Mouse (Mus musculus) urinary bladder, adult 2 months (tissue): ENCODE data around the gene Gm47189. TPM values are rescaled to one million over a fixed set of nuclear protein-coding genes. Genes with fewer than 3 reads are reported as not detected.
"Not testable (repeated sequence)": the region's sequence is repeated elsewhere in the genome, so short reads cannot be mapped to it uniquely, and the experiment has no call there.

Experiments
- DNase-seq: peaks from one replicate; pipeline ENCODE4 v3.0.0; 2022; ENCODE audit warnings: low spot score
- polyA plus RNA-seq: library from polyadenylated mRNA; depleted of rRNA; stranded (reverse); fragments of >200 nt; gene quantifications from 2 replicates; pipeline ENCODE4 v1.2.3, GENCODE M21; 2012; rRNA removed

Gm47189 gene
- not detected in 2 replicates for polyA plus RNA-seq

- not testable (repeated sequence) for DNase-seq
These were observed at the start of gene Gm47189 for GRCm38 (mm10) chr14:41772341-41772740. Gm47189 (minus strand) TSS chr14:41772441.

DNA sequence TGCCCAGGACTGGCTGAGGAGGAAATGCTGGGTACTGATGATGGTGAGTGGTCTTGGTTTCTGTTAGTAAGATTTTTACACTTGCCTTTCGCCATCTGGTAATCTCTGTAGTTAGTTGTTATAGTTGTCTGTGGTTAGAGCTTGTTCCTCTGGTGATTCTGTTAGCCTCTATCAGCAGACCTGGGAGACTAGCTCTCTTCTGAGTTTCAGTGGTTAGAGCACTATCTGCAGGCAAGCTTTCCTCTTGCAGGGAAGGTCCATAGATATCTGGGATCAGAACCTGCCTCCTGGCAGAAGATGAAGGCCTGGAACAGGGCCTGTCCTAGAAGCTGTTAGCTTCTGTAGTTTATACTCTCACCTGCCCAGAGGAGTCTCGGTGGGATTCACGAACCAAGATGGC is 16.3 kb downstream of the Gm47189 start:
- peak; percentile 14 for DNase-seq

DNA sequence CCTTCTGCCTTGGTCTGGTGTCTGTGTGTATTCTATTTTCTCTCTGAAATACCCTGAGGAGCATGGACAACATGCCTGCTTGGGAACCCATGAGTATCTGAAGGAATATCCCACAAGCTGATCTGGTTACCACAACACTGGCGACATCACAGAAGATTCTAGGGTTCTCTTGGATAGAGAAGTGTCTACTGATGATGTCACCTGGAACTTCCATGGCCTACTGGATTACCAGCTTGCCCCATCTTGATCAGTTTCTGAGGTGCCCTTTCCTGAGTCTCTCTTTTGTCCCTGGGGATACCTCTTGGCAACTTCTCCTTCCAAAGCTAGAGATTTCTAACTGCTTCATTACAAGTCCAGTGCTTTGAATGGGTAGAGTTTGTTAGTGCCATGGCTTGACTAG is 21.7 kb downstream of the Gm47189 start, which contains the start of gene Gm7929:
TSS of gene Gm7929 (minus strand) at position 101 of the 400 bp plus-strand sequence.
- not testable (repeated sequence) for DNase-seq

DNA sequence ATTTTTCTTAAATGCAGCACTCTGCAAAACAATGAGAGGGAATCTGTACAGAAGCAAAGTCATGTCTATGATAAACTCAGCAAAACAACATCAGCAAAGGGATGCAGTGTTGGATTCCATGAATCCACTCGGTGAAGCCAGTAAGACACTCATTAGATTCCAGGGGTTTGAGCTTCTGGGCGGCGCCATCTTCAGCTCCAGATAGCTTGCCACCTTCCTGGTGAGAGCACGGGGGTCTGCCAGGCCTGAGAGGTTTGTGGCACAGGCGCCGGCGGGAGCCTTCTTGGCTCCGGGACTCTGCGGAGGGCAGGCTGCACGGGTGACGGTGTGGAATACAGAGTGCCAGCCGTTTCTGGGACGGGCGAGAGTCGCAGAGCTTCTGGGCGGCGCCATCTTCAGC is 48.8 kb downstream of the Gm47189 start:
- DNase-seq: not testable (repeated sequence)

DNA sequence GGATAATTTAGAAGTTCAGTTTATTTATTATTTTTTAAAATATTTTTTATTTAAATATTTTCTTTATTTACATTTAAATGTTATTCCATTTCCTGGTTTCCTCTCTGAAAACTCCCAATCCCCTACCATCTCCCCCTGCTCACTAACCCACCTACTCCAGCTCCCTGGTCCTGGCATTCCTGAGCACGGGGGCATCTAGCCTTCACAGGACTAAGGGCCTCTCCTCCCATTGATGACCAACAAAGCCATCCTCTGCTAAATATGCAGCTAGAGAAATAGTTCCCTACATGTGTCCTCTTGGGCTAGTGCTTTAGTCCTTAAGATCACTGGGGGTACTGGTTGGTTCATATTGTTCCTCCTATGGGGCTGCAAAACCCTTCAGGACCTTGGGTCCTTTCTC is 55.1 kb downstream of the Gm47189 start:
- not testable (repeated sequence) for DNase-seq

Other genes with a start within 250 kb of the Gm47189 start
- gene Gm7970, start 216.9 kb downstream of the Gm47189 start, polyA plus RNA-seq: not detected in 2 replicates
- gene 1700049E17Rik2, start 199.2 kb downstream of the Gm47189 start, polyA plus RNA-seq: not detected in 2 replicates
- not detected in 2 replicates for gene Gm3072, start 147.8 kb downstream of the Gm47189 start, polyA plus RNA-seq
- not detected in 2 replicates for gene Gm3676, start 126.0 kb downstream of the Gm47189 start, polyA plus RNA-seq
- not detected in 2 replicates for gene Gm8068, start 70.6 kb downstream of the Gm47189 start, polyA plus RNA-seq
- gene Gm7929, start 21.8 kb downstream of the Gm47189 start, polyA plus RNA-seq: not detected in 2 replicates
- gene Gm7980, start 134.8 kb upstream of the Gm47189 start, polyA plus RNA-seq: not detected in 2 replicates
- gene 1700049E17Rik1, start 152.5 kb upstream of the Gm47189 start, polyA plus RNA-seq: not detected in 2 replicates
- not detected in 2 replicates for gene 1700024B05Rik, start 171.6 kb upstream of the Gm47189 start, polyA plus RNA-seq
- gene Gm6401, start 195.5 kb upstream of the Gm47189 start, polyA plus RNA-seq: not detected in 2 replicates
- not detected in 2 replicates for gene Gm3543, start 210.9 kb upstream of the Gm47189 start, polyA plus RNA-seq